Mouse (Mus musculus) liver, embryonic 12.5 days (tissue): ENCODE data around the gene Atn1. TPM values are rescaled to one million over a fixed set of nuclear protein-coding genes. Genes with fewer than 3 reads are reported as not detected.
A peak's percentile ranks its signal among the peaks of the same experiment; 100 is the strongest.

Source experiments
- ATAC-seq: fragments of 200-750 bp; cut with Nextera tagmentation; 2 replicates; pipeline ENCODE4 v1.8.0; 2017; ENCODE audit warnings: moderate number of reproducible peaks, mild to moderate bottlenecking, moderate library complexity
- H3K27ac ChIP-seq: fragments of 300-500 bp; sonication (generic); 2 replicates; pipeline ENCODE4 v1.5.1; 2016; ENCODE audit warnings: mild to moderate bottlenecking
- H3K27me3 ChIP-seq: fragments of 300-500 bp; sonication (generic); replicated peaks from 2 replicates; pipeline ENCODE4 v1.6.1; 2016; ENCODE audit warnings: mild to moderate bottlenecking, moderate library complexity
- H3K36me3 ChIP-seq: fragments of 300-500 bp; sonication (generic); 2 replicates; pipeline ENCODE4 v1.6.1; 2016; ENCODE audit warnings: mild to moderate bottlenecking, moderate library complexity
- H3K4me1 ChIP-seq: fragments of 300-500 bp; sonication (generic); 2 replicates; pipeline ENCODE4 v1.6.1; 2016
- H3K4me2 ChIP-seq: fragments of 300-500 bp; sonication (generic); 2 replicates; pipeline ENCODE4 v1.6.1; 2016; ENCODE audit warnings: mild to moderate bottlenecking, moderate library complexity
- H3K4me3 ChIP-seq: fragments of 300-500 bp; sonication (generic); 2 replicates; pipeline ENCODE4 v1.5.1; 2016; ENCODE audit warnings: mild to moderate bottlenecking, moderate library complexity
- H3K9ac ChIP-seq: fragments of 300-500 bp; sonication (generic); 2 replicates; pipeline ENCODE4 v1.6.1; 2016; ENCODE audit warnings: mild to moderate bottlenecking, moderate library complexity
- H3K9me3 ChIP-seq: fragments of 300-500 bp; sonication (generic); replicated peaks from 2 replicates; pipeline ENCODE4 v1.6.1; 2016; ENCODE audit warnings: mild to moderate bottlenecking, moderate library complexity
- WGBS: fragments of 180-500 bp; shearing (Covaris S2); methylation state at CpG from one replicate; pipeline ENCODE4 v1.1.7; 2016; ENCODE audit not compliant: insufficient replicate concordance; 5-methylcytosine and 5-hydroxymethylcytosine counted together
- polyA plus RNA-seq: library from polyadenylated mRNA; unstranded; fragments of >200 nt; fragmentation: Nextera tagmentation; extraction: Ambion mirVana; gene quantifications from 2 replicates; pipeline ENCODE4 v1.2.1, GENCODE M21; 2016

Gene Atn1
- polyA plus RNA-seq, 1 experiment from 2014 or later: 2.9 TPM

GRCm38 (mm10) chr6:124767536-124767919 lies 11.2 kb upstream of the Atn1 start:
- Histone ChIP-seq H3K4me2 (0 out of 2 replicates have a peak overlapping the region, but pooled peaks have one; percentile 3), H3K27me3 (peaks cover 92% of the 10 kb centered on the region)
- ATAC-seq: no peak

GRCm38 (mm10) chr6:124765951-124766350 lies 9.6 kb upstream of the Atn1 start:
- Histone ChIP-seq H3K4me2 (no peak overlapping the region), H3K9me3 (no peaks in the 10 kb centered on the region), H3K9ac (no peak overlapping the region), H3K4me1 (peaks cover 29% of the 10 kb centered on the region), H3K36me3 (no peaks in the 10 kb centered on the region), H3K4me3 (no peak overlapping the region), H3K27ac (no peak overlapping the region), H3K27me3 (peaks cover 95% of the 10 kb centered on the region)
- no peak for ATAC-seq
- 76% methylated on average over 7 of the region's 7 CpGs for WGBS

More at GRCm38 (mm10) chr6:124767536-124767919, 11.2 kb upstream of the Atn1 start:
- no peak overlapping the region for H3K4me3 ChIP-seq
- WGBS: 68% methylated on average over 4 of the region's 4 CpGs
- peaks cover 29% of the 10 kb centered on the region for H3K4me1 ChIP-seq
- H3K27ac ChIP-seq: no peak overlapping the region
- no peak overlapping the region for H3K9ac ChIP-seq
- no peaks in the 10 kb centered on the region for H3K36me3 ChIP-seq
- H3K9me3 ChIP-seq: no peaks in the 10 kb centered on the region

- H3K4me1 ChIP-seq: peaks cover 36% of the 10 kb centered on the region
- no peak overlapping the region for H3K27ac ChIP-seq
- ATAC-seq: no peak
- H3K36me3 ChIP-seq: no peaks in the 10 kb centered on the region
- 0 out of 2 replicates have a peak overlapping the region, but pooled peaks have one; percentile 8 for H3K9ac ChIP-seq
- H3K9me3 ChIP-seq: no peaks in the 10 kb centered on the region
- WGBS: 6% methylated on average over 5 of the region's 5 CpGs
- no peak overlapping the region for H3K4me3 ChIP-seq
- H3K4me2 ChIP-seq: 0 out of 2 replicates have a peak overlapping the region, but pooled peaks have one; percentile 25
- H3K27me3 ChIP-seq: peaks cover 98% of the 10 kb centered on the region
Observed at GRCm38 (mm10) chr6:124759259-124759658, 2.9 kb upstream of the Atn1 start.

GRCm38 (mm10) chr6:124758849-124759232 lies 2.5 kb upstream of the Atn1 start:
- Histone ChIP-seq H3K27me3 (peaks cover 98% of the 10 kb centered on the region), H3K9me3 (no peaks in the 10 kb centered on the region), H3K9ac (0 out of 2 replicates have a peak overlapping the region, but pooled peaks have one; percentile 8), H3K4me2 (0 out of 2 replicates have a peak overlapping the region, but pooled peaks have one; percentile 25), H3K27ac (no peak overlapping the region), H3K4me1 (peaks cover 40% of the 10 kb centered on the region), H3K4me3 (no peak overlapping the region), H3K36me3 (no peaks in the 10 kb centered on the region)
- ATAC-seq: no peak
- 40% methylated on average over 2 of the region's 2 CpGs for WGBS

- ATAC-seq: no peak
- 55% methylated on average over 5 of the region's 5 CpGs for WGBS
- H3K9me3 ChIP-seq: no peaks in the 10 kb centered on the region
- H3K4me1 ChIP-seq: peaks cover 41% of the 10 kb centered on the region
- H3K4me3 ChIP-seq: peak overlapping the region; percentile 71; the same call in 1 of the 2 replicates
- no peak overlapping the region for H3K27ac ChIP-seq
- H3K9ac ChIP-seq: no peak overlapping the region
- H3K36me3 ChIP-seq: no peaks in the 10 kb centered on the region
- peak overlapping the region; percentile 93 for H3K4me2 ChIP-seq
- peaks cover 98% of the 10 kb centered on the region for H3K27me3 ChIP-seq
Observed at GRCm38 (mm10) chr6:124757909-124758848, 1.9 kb upstream of the Atn1 start.

GRCm38 (mm10) chr6:124757351-124757880 lies 1.1 kb upstream of the Atn1 start:
- Histone ChIP-seq H3K9ac (no peak overlapping the region), H3K36me3 (no peaks in the 10 kb centered on the region)

GRCm38 (mm10) chr6:124756652-124757350 lies 477 bp upstream of the Atn1 start:
- Histone ChIP-seq H3K4me1 (peaks cover 41% of the 10 kb centered on the region), H3K9ac (peak overlapping the region; percentile 72), H3K4me3 (peak overlapping the region; percentile 71), H3K9me3 (no peaks in the 10 kb centered on the region), H3K36me3 (no peaks in the 10 kb centered on the region), H3K27ac (peak overlapping the region; percentile 72), H3K4me2 (peak overlapping the region; percentile 93), H3K27me3 (peaks cover 94% of the 10 kb centered on the region)
- 2% methylated on average over 53 of the region's 54 CpGs for WGBS
- peak; percentile 42 for ATAC-seq

More at GRCm38 (mm10) chr6:124757351-124757880, 1.1 kb upstream of the Atn1 start:
- Histone ChIP-seq H3K4me2 (peak overlapping the region; percentile 93), H3K27me3 (peaks cover 98% of the 10 kb centered on the region), H3K4me1 (peaks cover 41% of the 10 kb centered on the region), H3K27ac (peak overlapping the region; percentile 72), H3K9me3 (no peaks in the 10 kb centered on the region), H3K4me3 (peak overlapping the region; percentile 71)
- 27% methylated on average over 5 of the region's 5 CpGs for WGBS
- ATAC-seq: no peak

GRCm38 (mm10) chr6:124755306-124755705 lies 1.0 kb downstream of the Atn1 start:
- no peak for ATAC-seq
- peaks cover 80% of the 10 kb centered on the region for H3K27me3 ChIP-seq
- H3K4me2 ChIP-seq: peak overlapping the region; percentile 93
- H3K4me1 ChIP-seq: peaks cover 41% of the 10 kb centered on the region
- 21% methylated on average over 3 of the region's 3 CpGs for WGBS
- H3K9ac ChIP-seq: peak overlapping the region; percentile 72; the same call in 1 of the 2 replicates
- H3K36me3 ChIP-seq: no peaks in the 10 kb centered on the region
- no peak overlapping the region for H3K27ac ChIP-seq
- H3K4me3 ChIP-seq: peak overlapping the region; percentile 71
- H3K9me3 ChIP-seq: no peaks in the 10 kb centered on the region

- WGBS: 75% methylated on average over 2 of the region's 2 CpGs
- peaks cover 37% of the 10 kb centered on the region for H3K4me1 ChIP-seq
- H3K4me3 ChIP-seq: no peak overlapping the region
- no peak for ATAC-seq
- H3K9ac ChIP-seq: no peak overlapping the region
- no peak overlapping the region for H3K4me2 ChIP-seq
- peaks cover 66% of the 10 kb centered on the region for H3K27me3 ChIP-seq
- no peaks in the 10 kb centered on the region for H3K9me3 ChIP-seq
- H3K27ac ChIP-seq: no peak overlapping the region
- H3K36me3 ChIP-seq: peaks cover 8% of the 10 kb centered on the region
Observed at GRCm38 (mm10) chr6:124753861-124754260, 2.5 kb downstream of the Atn1 start.

GRCm38 (mm10) chr6:124750405-124750804 lies 5.9 kb downstream of the Atn1 start:
- Histone ChIP-seq H3K9me3 (no peaks in the 10 kb centered on the region), H3K9ac (no peak overlapping the region), H3K27ac (no peak overlapping the region), H3K4me3 (no peak overlapping the region), H3K27me3 (peaks cover 34% of the 10 kb centered on the region), H3K4me1 (peaks cover 27% of the 10 kb centered on the region), H3K4me2 (no peak overlapping the region), H3K36me3 (peaks cover 16% of the 10 kb centered on the region)
- WGBS: 67% methylated on average over 8 of the region's 8 CpGs
- no peak for ATAC-seq

- Histone ChIP-seq H3K4me1 (peaks cover 24% of the 10 kb centered on the region), H3K4me2 (peak overlapping the region; percentile 99), H3K9me3 (no peaks in the 10 kb centered on the region), H3K27me3 (0 out of 2 replicates have a peak, but pooled peaks cover 2% of the 10 kb centered on the region), H3K36me3 (peaks cover 19% of the 10 kb centered on the region), H3K27ac (no peak overlapping the region), H3K9ac (no peak overlapping the region; the same call in 1 of the 2 replicates), H3K4me3 (peak overlapping the region; percentile 72; the same call in 1 of the 2 replicates)
- 85% methylated on average over 7 of the region's 7 CpGs for WGBS
- ATAC-seq: no peak
Observed at GRCm38 (mm10) chr6:124746654-124747632, 9.4 kb downstream of the Atn1 start.
